In genomic region chr17:32386659-32387432, GRCm38 (mm10) we compare ENCODE assay signal across 9 mouse cellular contexts. TPM values are rescaled to one million over a fixed set of nuclear protein-coding genes. Genes with fewer than 3 reads are reported as not detected.
DNase-seq lines count a peak whose midpoint lies in the region; ATAC-seq and TF ChIP-seq lines count a peak whose summit lies in the region.
"Had no signal": no experiment of that assay in that cellular context is flagged by ENCODE, and none has a peak within 500 bp of the region (broad histone marks: within the 10 kb centered on the region; RNA-seq: fewer than 3 reads in every experiment).

No protein-coding gene starts in this region.

- 62% methylated on average over 9 of the region's 9 CpGs for WGBS in lung, embryonic 14.5 days

- H3K27me3 ChIP-seq in lung, embryonic 14.5 days (ENCODE audit: insufficient read depth, low read length) = peaks cover 13% of the 10 kb centered on the region

- TF ChIP-seq CTCF in lung, embryonic 14.5 days (IDR thresholded peaks at IDR 0.05; ENCODE audit: low read depth) = peak; percentile 62

- peak; percentile 55 for ATAC-seq in erythroblast, adult 5-6 weeks (replicated peaks; ENCODE audit: low FRiP score, poor library complexity, severe bottlenecking)
- ATAC-seq in lung, embryonic 14.5 days (ENCODE audit: insufficient read depth) = no peak

- peaks cover 4% of the 10 kb centered on the region for H3K4me1 ChIP-seq in lung, embryonic 14.5 days (ENCODE audit: insufficient read depth)

- DNase-seq in heart, adult 8-10 months (ENCODE audit: low spot score) = peak; percentile 34
- no peak for DNase-seq in heart, postnatal 10 days
- peak; percentile 66 for DNase-seq in 3T3-L1 (ENCODE audit: low read depth, low spot score)
- peak; percentile 54 to 68 for DNase-seq in CD8-positive naive resting alpha-beta T cell, adult 2 months (ENCODE audit: low read depth in 2 of 2, low spot score in 2 of 2)
- DNase-seq in lung, embryonic 14.5 days = peak; percentile 54
- DNase-seq in testis, postnatal 10 days (ENCODE audit: low spot score) = peak; percentile 51
- DNase-seq in right cerebral cortex, postnatal 4 days = no peak

- H3K36me3 ChIP-seq in lung, embryonic 14.5 days (ENCODE audit: insufficient read depth) = peaks cover 8% of the 10 kb centered on the region

- H3K9ac ChIP-seq in lung, embryonic 14.5 days = no peak overlapping the region
- H3K9ac ChIP-seq: limb, embryonic 13.5 days had no signal

- intact Hi-C loops in heart, postnatal 10 days (cut with DNase I) = loop anchor here (2.0 to 5.0 kb wide), 3 partner anchors 38 to 105 kb away; no protein-coding TSS in a partner anchor

- H3K4me2 ChIP-seq in lung, embryonic 14.5 days = no peak overlapping the region

- no peak overlapping the region for H3K27ac ChIP-seq in lung, embryonic 14.5 days (ENCODE audit: low read depth)
- H3K27ac ChIP-seq: limb, embryonic 13.5 days had no signal

- no peaks in the 10 kb centered on the region for H3K9me3 ChIP-seq in lung, embryonic 14.5 days (ENCODE audit: low read depth, low read length)
- H3K9me3 ChIP-seq: limb, embryonic 13.5 days had no signal

- H3K4me3 ChIP-seq in lung, embryonic 14.5 days (ENCODE audit: low read depth, low read length) = no peak overlapping the region

RNA-seq across cellular contexts. Expression of gene Wiz, which starts 2.4 kb away (rescaled TPM):
- total RNA-seq in heart, adult 8-10 months (2022) = 10 to 100 TPM; 14.0 to 17.2 (median 15.4) TPM
- 10 to 100 TPM; 29.5 to 30.7 TPM for total RNA-seq in heart, postnatal 10 days (2021)
- 9.2 and 11.9 TPM in 2 replicates for total RNA-seq in erythroblast, adult 5-6 weeks (2015; ENCODE audit: low replicate concordance)
- 0.77 and 3.5 TPM in 2 replicates for total RNA-seq in erythroblast, adult 5-6 weeks (2017; ENCODE audit: low replicate concordance)
- polyA plus RNA-seq in lung, embryonic 14.5 days (2014; fragmentation: Nextera tagmentation; extraction: Ambion mirVana) = 41.8 and 48.1 TPM in 2 replicates

RNA-seq across cellular contexts. Expression of gene Rasal3, which starts 16.5 kb away (rescaled TPM):
- 1 to 10 TPM in 1 of 4 experiments, under 1 TPM in 3; 0.33 to 1.2 (median 0.61) TPM for total RNA-seq in heart, adult 8-10 months (2022)
- total RNA-seq in heart, postnatal 10 days (2021) = 1 to 10 TPM in 1 of 2 experiments, under 1 TPM in 1; 0.55 to 1.3 TPM
- 5.0 and 9.2 TPM in 2 replicates for total RNA-seq in erythroblast, adult 5-6 weeks (2015; ENCODE audit: low replicate concordance)
- 4.6 and 5.2 TPM in 2 replicates for total RNA-seq in erythroblast, adult 5-6 weeks (2017; ENCODE audit: low replicate concordance)
- 0.93 and 1.0 TPM in 2 replicates for polyA plus RNA-seq in lung, embryonic 14.5 days (2014; fragmentation: Nextera tagmentation; extraction: Ambion mirVana)

RNA-seq across cellular contexts. Expression of gene Akap8l, which starts 36.4 kb away (rescaled TPM):
- total RNA-seq in heart, adult 8-10 months (2022) = 10 to 100 TPM; 41.4 to 55.8 (median 46.3) TPM
- total RNA-seq in heart, postnatal 10 days (2021) = 10 to 100 TPM; 46.6 to 51.8 TPM
- 64.6 and 80.7 TPM in 2 replicates for total RNA-seq in erythroblast, adult 5-6 weeks (2015; ENCODE audit: low replicate concordance)
- 104 and 150 TPM in 2 replicates for total RNA-seq in erythroblast, adult 5-6 weeks (2017; ENCODE audit: low replicate concordance)
- polyA plus RNA-seq in lung, embryonic 14.5 days (2014; fragmentation: Nextera tagmentation; extraction: Ambion mirVana) = 68.7 and 82.0 TPM in 2 replicates

RNA-seq across cellular contexts. Expression of gene Pglyrp2, which starts 37.1 kb away (rescaled TPM):
- total RNA-seq in heart, adult 8-10 months (2022) = not detected
- total RNA-seq in heart, postnatal 10 days (2021) = under 1 TPM in 1 of 2 experiments, not detected in 1; 0.29 TPM
- 1.3 TPM in 1 of 2 replicates, not detected in the other for total RNA-seq in erythroblast, adult 5-6 weeks (2015; ENCODE audit: low replicate concordance)
- total RNA-seq in erythroblast, adult 5-6 weeks (2017; ENCODE audit: low replicate concordance) = 0.84 TPM in 1 of 2 replicates, not detected in the other
- 0.07 TPM in 1 of 2 replicates, not detected in the other for polyA plus RNA-seq in lung, embryonic 14.5 days (2014; fragmentation: Nextera tagmentation; extraction: Ambion mirVana)

Comparison
In these comparisons a context has a peak if more than half of its experiments do, and no peak if none do; other contexts are left out.
1. DNase-seq: peak in heart, adult 8-10 months (single experiment), 3T3-L1 (single experiment), CD8-positive naive resting alpha-beta T cell, adult 2 months (2 of 2), lung, embryonic 14.5 days (single experiment) and testis, postnatal 10 days (single experiment); none in heart, postnatal 10 days (0 of 2) and right cerebral cortex, postnatal 4 days (single experiment).